Mouse (Mus musculus): ENCODE results near the gene Pip5kl1. TPM values are rescaled to one million over a fixed set of nuclear protein-coding genes. Genes with fewer than 3 reads are reported as not detected.

Gene Pip5kl1
- total and polyA plus RNA-seq, 2 experiments from 2014 or later = 15.1 to 19.1 TPM

- no peak for TF ChIP-seq CTCF (IDR thresholded peaks at IDR 0.05; ENCODE audit: low read depth)
- Histone ChIP-seq H3K4me2 (ENCODE audit: low read depth, low read length) (no peak overlapping the region), H3K9me3 (ENCODE audit: low read length) (no peaks in the 10 kb centered on the region), H3K27me3 (ENCODE audit: insufficient read depth, low read length) (no peaks in the 10 kb centered on the region), H3K36me3 (ENCODE audit: insufficient read depth, low read length) (peaks cover 7% of the 10 kb centered on the region), H3K9ac (replicated peaks; ENCODE audit: low read length) (no peak overlapping the region), H3K27ac (no peak overlapping the region; the same call in 1 of the 2 replicates), H3K4me1 (ENCODE audit: insufficient read depth, low read length) (peaks cover 16% of the 10 kb centered on the region), H3K4me3 (ENCODE audit: low read length) (no peak overlapping the region)
- no peak for ATAC-seq
- DNase-seq (ENCODE audit: low spot score) = no peak
- WGBS = 53% methylated on average over 6 of the region's 6 CpGs
These were observed 16.7 kb downstream of the Pip5kl1 start for GRCm38 (mm10) chr2:32591249-32591648.

- H3K9me3 ChIP-seq (ENCODE audit: low read length) = no peaks in the 10 kb centered on the region
- H3K4me3 ChIP-seq (ENCODE audit: low read length) = no peak overlapping the region
- no peak overlapping the region for H3K9ac ChIP-seq (replicated peaks; ENCODE audit: low read length)
- H3K4me2 ChIP-seq (ENCODE audit: low read depth, low read length) = no peak overlapping the region
- H3K4me1 ChIP-seq (ENCODE audit: insufficient read depth, low read length) = peaks cover 6% of the 10 kb centered on the region; the same call in 1 of the 2 replicates
- 53% methylated on average over 13 of the region's 13 CpGs for WGBS
- H3K36me3 ChIP-seq (ENCODE audit: insufficient read depth, low read length) = peaks cover 14% of the 10 kb centered on the region
- DNase-seq (ENCODE audit: low spot score) (peak; percentile 75), ATAC-seq (peak; percentile 43; the same call in 1 of the 2 replicates)
- no peaks in the 10 kb centered on the region for H3K27me3 ChIP-seq (ENCODE audit: insufficient read depth, low read length)
- H3K27ac ChIP-seq = peak overlapping the region; percentile 58; the same call in 1 of the 2 replicates
- no peak for TF ChIP-seq CTCF (IDR thresholded peaks at IDR 0.05; ENCODE audit: low read depth)
These were observed 22.1 kb downstream of the Pip5kl1 start for GRCm38 (mm10) chr2:32596725-32597124.

DNA sequence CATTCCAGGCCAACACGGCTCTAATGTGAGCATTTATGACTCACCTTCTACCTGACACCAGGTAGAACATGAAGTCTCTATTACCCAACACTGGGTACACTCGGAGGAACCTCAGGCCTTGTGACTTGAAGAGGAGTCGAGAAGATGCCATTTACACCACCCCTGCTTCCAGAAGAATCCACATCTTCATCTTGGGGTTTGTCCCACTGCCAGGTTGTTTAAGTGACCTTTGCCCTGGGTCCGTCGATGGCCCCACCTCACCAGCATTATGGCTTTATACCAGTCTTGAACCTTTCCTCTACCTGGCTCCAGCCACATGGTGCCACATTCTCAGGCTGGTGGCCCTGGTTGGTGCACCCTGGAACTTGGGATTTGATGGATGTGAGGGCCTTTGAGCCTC lies 22.7 kb downstream of the Pip5kl1 start:
- Histone ChIP-seq H3K27ac (peak overlapping the region; percentile 58; the same call in 1 of the 2 replicates), H3K9ac (replicated peaks; ENCODE audit: low read length) (no peak overlapping the region), H3K4me1 (ENCODE audit: insufficient read depth, low read length) (peaks cover 6% of the 10 kb centered on the region; the same call in 1 of the 2 replicates), H3K4me2 (ENCODE audit: low read depth, low read length) (no peak overlapping the region), H3K9me3 (ENCODE audit: low read length) (no peaks in the 10 kb centered on the region), H3K27me3 (ENCODE audit: insufficient read depth, low read length) (no peaks in the 10 kb centered on the region), H3K4me3 (ENCODE audit: low read length) (no peak overlapping the region), H3K36me3 (ENCODE audit: insufficient read depth, low read length) (peaks cover 14% of the 10 kb centered on the region)
- DNase-seq (ENCODE audit: low spot score) (no peak), ATAC-seq (no peak)
- 83% methylated on average over 5 of the region's 5 CpGs for WGBS
- TF ChIP-seq CTCF (IDR thresholded peaks at IDR 0.05; ENCODE audit: low read depth) = no peak

GRCm38 (mm10) chr2:32597699-32598098 lies 23.1 kb downstream of the Pip5kl1 start:
- no peak overlapping the region for H3K4me3 ChIP-seq (ENCODE audit: low read length)
- ATAC-seq (no peak), DNase-seq (ENCODE audit: low spot score) (no peak)
- H3K9ac ChIP-seq (replicated peaks; ENCODE audit: low read length) = no peak overlapping the region
- H3K27ac ChIP-seq = 0 out of 2 replicates have a peak overlapping the region, but pooled peaks have one; percentile 58
- H3K9me3 ChIP-seq (ENCODE audit: low read length) = no peaks in the 10 kb centered on the region
- 88% methylated on average over 5 of the region's 5 CpGs for WGBS
- peaks cover 6% of the 10 kb centered on the region; the same call in 1 of the 2 replicates for H3K4me1 ChIP-seq (ENCODE audit: insufficient read depth, low read length)
- H3K4me2 ChIP-seq (ENCODE audit: low read depth, low read length) = no peak overlapping the region
- TF ChIP-seq CTCF (IDR thresholded peaks at IDR 0.05; ENCODE audit: low read depth) = no peak
- H3K36me3 ChIP-seq (ENCODE audit: insufficient read depth, low read length) = peaks cover 14% of the 10 kb centered on the region
- H3K27me3 ChIP-seq (ENCODE audit: insufficient read depth, low read length) = no peaks in the 10 kb centered on the region

GRCm38 (mm10) chr2:32598506-32598905 lies 23.9 kb downstream of the Pip5kl1 start:
- H3K36me3 ChIP-seq (ENCODE audit: insufficient read depth, low read length) = peaks cover 14% of the 10 kb centered on the region
- no peaks in the 10 kb centered on the region for H3K27me3 ChIP-seq (ENCODE audit: insufficient read depth, low read length)
- 69% methylated on average over 8 of the region's 8 CpGs for WGBS
- TF ChIP-seq CTCF (IDR thresholded peaks at IDR 0.05; ENCODE audit: low read depth) = no peak
- DNase-seq (ENCODE audit: low spot score) (no peak), ATAC-seq (no peak)
- peaks cover 6% of the 10 kb centered on the region; the same call in 1 of the 2 replicates for H3K4me1 ChIP-seq (ENCODE audit: insufficient read depth, low read length)
- no peak overlapping the region for H3K27ac ChIP-seq
- H3K4me3 ChIP-seq (ENCODE audit: low read length) = no peak overlapping the region
- H3K9me3 ChIP-seq (ENCODE audit: low read length) = no peaks in the 10 kb centered on the region
- H3K4me2 ChIP-seq (ENCODE audit: low read depth, low read length) = no peak overlapping the region
- H3K9ac ChIP-seq (replicated peaks; ENCODE audit: low read length) = no peak overlapping the region

DNA sequence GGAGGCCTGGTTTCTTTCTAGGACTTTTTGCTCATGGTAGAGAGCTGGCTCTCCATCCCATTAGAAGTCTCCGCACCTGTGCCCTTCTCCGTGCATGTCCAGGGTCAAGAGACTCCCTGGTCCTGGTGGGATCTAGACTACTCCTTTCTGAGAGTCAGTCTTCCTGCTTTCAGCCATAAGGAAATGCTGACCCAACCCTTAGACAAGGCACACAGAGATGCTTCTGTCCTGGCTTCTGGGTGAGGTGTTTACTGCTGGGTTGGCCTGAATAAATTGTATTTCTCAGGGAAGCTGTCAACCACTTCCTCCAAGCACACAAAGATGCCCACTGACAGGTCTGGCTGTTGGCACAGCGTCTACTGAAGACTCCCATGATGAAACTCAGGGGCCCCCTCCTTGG lies 24.8 kb downstream of the Pip5kl1 start, which contains the start of gene St6galnac6:
Gene St6galnac6 (plus strand): TSS at position 301 of the 400 bp plus-strand sequence.
- WGBS = 91% methylated on average over 3 of the region's 3 CpGs
- no peak for ATAC-seq
- Histone ChIP-seq H3K4me2 (ENCODE audit: low read depth, low read length) (no peak within 1 kb of the TSS), H3K27ac (no peak within 1 kb of the TSS), H3K9ac (replicated peaks; ENCODE audit: low read length) (no peak within 1 kb of the TSS), H3K27me3 (ENCODE audit: insufficient read depth, low read length) (no peaks in the 10 kb centered on the region), H3K4me3 (ENCODE audit: low read length) (no peak within 1 kb of the TSS), H3K9me3 (ENCODE audit: low read length) (no peaks in the 10 kb centered on the region), H3K4me1 (ENCODE audit: insufficient read depth, low read length) (peaks cover 6% of the 10 kb centered on the region; the same call in 1 of the 2 replicates), H3K36me3 (ENCODE audit: insufficient read depth, low read length) (peaks cover 8% of the 10 kb centered on the region)
- no peak for DNase-seq (ENCODE audit: low spot score)
- no peak for TF ChIP-seq CTCF (IDR thresholded peaks at IDR 0.05; ENCODE audit: low read depth)

DNA sequence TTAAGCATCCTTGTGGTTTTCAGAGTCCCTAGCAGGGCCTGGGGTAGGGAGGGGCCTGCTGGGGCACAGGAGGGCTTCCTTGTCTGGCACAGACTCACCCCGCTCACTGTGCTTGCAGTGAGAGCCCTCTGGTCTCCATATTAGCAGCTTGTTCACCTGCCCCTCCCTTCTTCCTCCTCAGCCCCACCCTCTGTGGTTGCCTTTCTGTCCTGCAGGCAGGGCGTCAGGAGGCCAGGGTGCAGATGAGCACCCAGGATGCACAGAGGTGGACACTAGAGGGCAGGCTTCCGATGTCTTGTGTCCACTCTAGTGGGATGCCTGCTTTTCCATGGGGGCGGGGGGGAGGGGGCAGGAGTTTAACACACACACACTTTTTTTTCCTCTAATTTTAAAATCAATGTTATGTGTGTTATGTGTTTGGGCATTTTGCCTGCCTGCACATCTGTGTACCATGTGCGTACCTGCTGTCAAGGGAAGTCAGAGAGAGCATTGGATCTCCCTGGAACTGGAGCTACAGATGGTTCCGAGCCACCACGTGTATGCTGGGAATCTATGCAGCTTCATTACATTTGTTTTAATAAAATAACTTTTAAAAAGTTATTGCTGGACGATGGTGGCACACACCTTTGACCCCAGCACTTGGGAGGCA lies 26.9 kb downstream of the Pip5kl1 start:
- H3K9me3 ChIP-seq (ENCODE audit: low read length) = no peaks in the 10 kb centered on the region
- no peak overlapping the region for H3K4me3 ChIP-seq (ENCODE audit: low read length)
- no peak overlapping the region for H3K4me2 ChIP-seq (ENCODE audit: low read depth, low read length)
- no peaks in the 10 kb centered on the region for H3K27me3 ChIP-seq (ENCODE audit: insufficient read depth, low read length)
- WGBS = 39% methylated on average over 8 of the region's 8 CpGs
- TF ChIP-seq CTCF (IDR thresholded peaks at IDR 0.05; ENCODE audit: low read depth) = peak; percentile 56
- DNase-seq (ENCODE audit: low spot score) (peak; percentile 50), ATAC-seq (peak; percentile 43; the same call in 1 of the 2 replicates)
- H3K4me1 ChIP-seq (ENCODE audit: insufficient read depth, low read length) = peaks cover 5% of the 10 kb centered on the region; the same call in 1 of the 2 replicates
- H3K36me3 ChIP-seq (ENCODE audit: insufficient read depth, low read length) = 0 out of 2 replicates have a peak, but pooled peaks cover 7% of the 10 kb centered on the region
- H3K9ac ChIP-seq (replicated peaks; ENCODE audit: low read length) = no peak overlapping the region
- no peak overlapping the region for H3K27ac ChIP-seq

Data from hindbrain, postnatal 0 days (tissue).